Mouse (Mus musculus) cerebellum, adult (tissue): ENCODE data around the gene Aldh1l1.
A peak's percentile ranks its signal among the peaks of the same experiment; 100 is the strongest.

Experiments used
- ATAC-seq: cut with Nextera tagmentation; 2 replicates; pipeline ENCODE4 v1.9.2; 2017; ENCODE audit warnings: mild to moderate bottlenecking, moderate library complexity, mixed read lengths; ENCODE audit not compliant: insufficient number of reproducible peaks, low FRiP score, low TSS enrichment

Aldh1l1 gene

DNA sequence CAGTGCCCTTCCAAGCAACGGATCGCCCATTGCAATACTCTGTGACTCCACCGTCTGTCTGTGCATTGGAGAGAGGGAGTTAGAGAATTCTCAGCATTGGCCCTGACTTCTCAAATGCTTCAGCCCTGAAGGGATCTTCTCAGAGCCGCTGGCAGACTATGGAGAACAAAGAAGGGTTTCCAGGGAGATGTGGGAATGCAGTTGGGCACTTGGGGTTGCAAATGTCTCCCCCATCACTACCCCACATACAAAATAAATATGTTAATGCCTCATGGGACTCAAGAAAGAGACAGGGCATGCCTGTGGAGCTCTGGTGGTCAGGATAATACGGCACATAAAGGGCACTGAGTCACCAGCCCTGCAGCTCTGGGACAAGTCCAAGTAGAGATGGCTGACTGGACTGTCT is 55.1 kb downstream of the Aldh1l1 start:
- no peak for ATAC-seq

DNA sequence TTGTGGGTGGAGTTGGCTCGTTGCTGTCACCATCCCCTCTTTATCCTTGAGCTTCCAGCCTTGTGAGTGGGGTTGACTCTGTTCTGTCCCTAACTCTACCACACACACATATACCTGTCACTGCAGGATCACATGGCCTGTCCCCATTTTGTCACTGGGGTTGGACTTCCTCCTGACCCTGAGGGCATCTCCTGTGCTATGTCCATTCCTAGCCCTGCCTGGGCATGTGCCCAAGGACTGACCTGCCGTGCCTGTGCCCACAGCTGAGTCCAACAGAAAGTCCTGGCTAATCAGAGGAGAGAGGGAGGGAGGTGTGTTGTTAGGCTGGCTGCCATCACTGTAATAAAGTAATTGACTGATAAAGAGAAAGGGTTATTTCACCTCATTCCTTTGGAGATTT is 58.2 kb downstream of the Aldh1l1 start:
- ATAC-seq, result no peak

DNA sequence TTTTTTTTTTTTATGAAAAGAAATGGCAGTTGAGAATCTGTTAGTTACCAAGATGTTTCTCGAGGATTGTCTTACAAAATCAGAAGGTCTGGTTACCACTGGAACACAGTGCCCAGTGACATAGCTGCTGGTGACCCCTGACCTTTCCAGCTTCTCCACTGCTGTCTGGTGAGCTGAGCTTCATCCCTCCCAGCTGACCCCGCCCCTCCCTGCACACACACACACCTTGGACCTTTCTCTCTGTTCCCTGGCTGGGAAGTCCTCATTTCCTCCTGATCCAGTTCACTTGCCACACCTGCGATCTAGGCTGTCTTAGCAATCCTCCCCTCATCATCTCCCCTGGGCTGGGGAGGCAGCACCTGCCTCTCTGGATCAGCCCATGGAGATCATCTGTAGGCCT is 60.0 kb downstream of the Aldh1l1 start:
- no peak for ATAC-seq

DNA sequence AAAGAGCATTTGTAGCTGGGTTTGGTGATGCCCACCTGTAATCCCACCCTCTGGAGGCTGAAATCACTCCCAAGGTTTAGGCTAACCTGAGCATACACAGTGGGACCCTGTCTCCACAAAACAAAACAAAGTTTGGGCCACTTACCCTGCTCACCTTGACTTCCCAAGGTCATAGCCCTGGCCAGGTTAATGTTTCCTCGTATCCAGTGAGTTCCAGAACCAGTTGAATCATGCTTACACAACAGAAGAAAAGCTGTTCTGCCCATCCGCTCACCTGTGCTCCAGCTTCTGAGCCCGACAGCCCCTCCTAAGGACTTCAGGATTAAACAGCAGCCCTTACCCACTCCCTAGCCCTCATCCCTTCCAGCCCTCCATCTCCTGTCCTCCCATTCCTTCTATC is 60.8 kb downstream of the Aldh1l1 start:
- ATAC-seq, result no peak

DNA sequence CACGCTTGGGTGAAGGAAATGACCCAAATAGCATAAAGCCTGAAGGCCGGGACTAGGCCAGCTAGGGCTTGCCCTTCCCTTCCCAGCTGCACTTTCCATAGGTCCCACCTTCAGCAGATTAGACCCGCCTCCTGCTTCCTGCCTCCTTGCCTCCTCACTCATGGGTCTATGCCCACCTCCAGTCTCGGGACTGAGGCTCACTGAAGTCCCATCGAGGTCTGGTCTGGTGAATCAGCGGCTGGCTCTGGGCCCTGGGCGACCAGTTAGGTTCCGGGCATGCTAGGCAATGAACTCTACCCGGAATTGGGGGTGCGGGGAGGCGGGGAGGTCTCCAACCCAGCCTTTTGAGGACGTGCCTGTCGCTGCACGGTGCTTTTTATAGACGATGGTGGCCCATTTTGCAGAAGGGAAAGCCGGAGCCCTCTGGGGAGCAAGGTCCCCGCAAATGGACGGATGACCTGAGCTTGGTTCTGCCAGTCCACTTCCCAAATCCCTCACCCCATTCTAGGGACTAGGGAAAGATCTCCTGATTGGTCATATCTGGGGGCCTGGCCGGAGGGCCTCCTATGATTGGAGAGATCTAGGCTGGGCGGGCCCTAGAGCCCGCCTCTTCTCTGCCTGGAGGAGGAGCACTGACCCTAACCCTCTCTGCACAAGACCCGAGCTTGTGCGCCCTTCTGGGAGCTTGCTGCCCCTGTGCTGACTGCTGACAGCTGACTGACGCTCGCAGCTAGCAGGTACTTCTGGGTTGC is 64.1 kb downstream of the Aldh1l1 start:
- peak; percentile 59 for ATAC-seq

DNA sequence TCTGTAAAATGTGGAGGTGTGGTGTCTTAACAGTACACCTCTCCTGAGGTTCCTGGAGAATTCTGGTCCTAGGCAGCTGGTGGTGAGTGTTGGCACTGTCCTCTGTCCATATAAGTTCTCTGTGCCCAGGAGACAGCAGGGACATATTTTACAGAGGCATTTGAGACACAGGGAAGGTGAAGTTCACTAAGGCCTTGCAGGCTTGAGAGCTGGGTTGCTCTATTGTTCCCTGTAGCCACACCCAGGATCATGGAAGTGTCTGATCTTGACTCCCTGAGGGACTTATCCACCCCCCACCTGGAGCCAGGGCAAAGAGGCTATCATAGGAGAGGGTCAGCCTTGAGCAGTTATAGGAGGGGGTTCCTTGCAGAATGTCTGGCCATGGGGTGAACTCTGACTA is 65.0 kb downstream of the Aldh1l1 start:
- ATAC-seq, result no peak

DNA sequence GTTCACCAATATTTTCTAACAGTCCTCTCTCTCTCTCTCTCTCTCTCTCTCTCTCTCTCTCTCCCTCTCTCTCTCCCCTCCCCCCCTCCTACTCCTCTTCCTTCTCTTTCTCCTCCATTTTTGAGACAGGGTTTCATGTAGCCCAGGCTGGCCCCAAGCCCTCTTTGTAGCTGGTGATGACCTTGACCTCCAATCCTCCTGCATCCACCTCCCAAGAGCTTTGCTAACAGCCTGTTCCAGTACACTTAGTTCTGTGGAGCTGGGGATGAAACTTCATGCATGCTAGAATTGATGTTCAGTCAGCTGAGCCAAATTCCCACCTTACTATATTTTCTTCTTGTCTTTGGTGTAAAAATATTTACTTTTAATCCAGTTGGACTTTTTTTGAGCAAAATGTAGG is 67.0 kb downstream of the Aldh1l1 start:
- ATAC-seq, result no peak

DNA sequence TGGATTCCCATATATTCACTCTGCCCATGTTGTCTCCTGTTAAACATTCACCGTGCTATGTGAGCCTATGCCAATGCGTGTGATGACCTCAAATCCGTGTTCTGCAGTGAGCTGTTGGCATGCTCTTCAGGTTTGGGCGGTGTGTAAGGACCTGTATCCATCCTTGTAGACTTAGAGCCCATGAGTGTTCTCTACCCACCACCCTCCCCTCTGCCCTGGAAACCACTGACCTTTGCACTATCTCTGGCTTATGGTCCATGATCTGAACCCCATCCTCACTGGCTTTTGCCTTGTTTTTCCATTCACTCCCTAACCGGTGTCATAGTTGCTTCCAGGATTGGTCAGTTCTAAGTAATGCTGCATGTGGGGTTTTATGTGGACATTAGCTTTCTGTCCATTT is 67.5 kb downstream of the Aldh1l1 start:
- ATAC-seq, result no peak

DNA sequence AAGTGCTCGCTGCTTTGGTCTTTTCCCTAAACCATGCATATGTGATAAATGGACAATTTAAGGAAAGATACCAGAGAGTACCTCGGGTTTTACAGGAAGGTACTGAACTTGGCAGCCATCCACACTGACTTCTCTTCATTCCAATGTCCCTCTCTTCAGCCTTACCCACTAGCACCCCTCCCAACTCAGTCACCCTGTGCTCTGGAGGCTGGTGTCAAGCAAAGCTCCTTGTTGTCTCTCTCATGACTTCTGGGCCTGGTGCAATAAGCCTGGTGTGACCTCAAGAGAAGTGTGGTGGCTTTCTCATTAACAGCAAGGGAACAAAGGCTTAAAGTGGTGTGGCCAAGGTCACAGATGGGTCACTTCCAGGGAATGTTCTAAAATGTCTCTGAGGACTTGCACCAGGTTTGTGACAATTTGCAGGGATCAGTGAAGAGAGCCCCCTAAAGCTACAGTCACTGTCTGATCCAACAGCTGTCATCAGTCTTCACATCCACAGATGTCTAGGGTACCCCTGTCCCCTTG is 70.4 kb downstream of the Aldh1l1 start:
- ATAC-seq, result no peak

DNA sequence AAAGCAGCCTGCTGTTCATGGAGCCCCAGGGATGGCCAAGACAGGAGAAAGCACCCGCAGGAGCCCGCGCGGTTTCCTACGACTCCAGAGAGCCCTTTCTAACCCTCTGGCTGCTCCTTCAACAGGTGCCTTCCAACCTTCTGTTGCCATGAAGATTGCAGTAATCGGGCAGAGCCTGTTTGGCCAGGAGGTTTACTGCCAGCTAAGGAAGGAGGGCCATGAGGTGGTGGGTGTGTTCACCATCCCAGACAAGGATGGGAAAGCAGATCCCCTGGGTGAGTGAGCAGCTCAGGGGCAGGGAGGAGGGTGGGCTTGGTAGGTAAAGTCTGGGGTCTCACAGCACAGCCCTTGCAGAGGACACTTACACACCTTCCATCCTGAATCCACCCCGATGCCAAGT is 70.8 kb downstream of the Aldh1l1 start:
- ATAC-seq, result no peak

DNA sequence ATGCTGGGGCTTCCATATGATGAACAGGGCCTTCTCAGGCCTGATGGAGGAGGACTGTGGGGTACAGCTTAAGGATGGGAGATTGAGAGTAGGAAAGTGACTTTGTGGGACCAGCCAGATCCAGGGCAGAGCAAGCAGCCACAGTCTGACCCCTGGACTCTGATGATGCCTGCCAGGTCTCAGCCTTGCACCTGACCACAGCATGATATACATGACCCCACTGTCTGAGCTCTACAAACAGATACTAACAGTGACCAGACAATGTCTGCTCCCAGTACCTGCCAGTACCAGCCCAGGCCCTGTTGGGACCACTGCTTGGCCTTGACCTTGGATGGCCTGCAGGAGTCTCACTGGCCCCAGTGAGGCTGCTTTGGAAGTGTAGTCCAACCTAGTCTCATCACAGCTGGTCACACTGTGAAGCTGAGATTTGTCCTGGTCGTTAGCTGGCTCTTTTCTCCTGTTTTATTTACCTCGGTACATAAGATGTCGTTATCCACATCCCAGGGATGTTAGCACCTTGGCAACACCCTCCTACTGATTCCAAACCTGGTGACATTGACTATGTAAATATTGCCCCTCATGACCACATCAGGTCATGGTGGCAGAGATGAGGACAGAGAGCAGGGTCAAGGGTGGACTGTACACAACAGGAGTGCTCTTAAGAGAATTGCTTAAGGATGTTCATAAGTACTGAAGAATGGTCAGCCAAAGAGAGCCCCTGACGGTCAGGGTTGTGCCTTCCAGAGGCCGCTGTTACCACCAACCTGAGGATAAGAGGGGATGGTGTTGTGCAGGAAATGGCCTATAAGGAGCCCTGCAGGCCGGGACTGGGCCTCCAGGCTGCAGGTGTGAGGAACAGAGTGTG is 71.8 kb downstream of the Aldh1l1 start:
- no peak for ATAC-seq

DNA sequence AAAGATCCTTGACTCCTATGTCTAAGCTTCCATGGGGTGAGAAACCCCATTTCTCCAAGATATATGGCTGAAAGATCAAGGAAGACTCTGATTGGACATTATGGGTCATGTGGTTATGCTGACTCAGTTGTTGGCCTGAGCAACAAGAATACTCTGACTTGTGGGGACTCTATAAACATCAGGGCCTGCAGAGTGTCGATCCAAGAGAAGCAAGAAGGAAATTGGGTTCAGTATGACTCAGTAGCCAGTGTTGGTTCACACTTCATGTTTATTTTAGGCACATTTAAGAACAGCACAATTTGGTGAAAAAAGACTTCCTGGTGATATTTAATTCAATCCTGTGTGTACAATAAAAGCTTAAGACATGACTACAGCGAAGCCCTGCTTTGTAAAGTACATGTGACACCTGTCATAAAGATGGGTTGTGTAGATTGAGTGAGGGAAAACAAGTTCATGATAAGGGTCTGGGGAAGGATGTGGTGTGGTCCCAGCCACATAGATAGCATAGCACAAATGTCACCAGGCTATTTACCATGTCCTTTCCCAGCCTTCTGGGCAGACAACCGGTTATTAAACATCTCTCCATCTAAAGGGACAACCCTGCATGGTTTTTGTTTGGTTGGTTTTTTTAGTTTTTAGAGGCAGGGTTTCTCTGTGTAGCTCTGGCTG is 74.3 kb downstream of the Aldh1l1 start:
- ATAC-seq, result no peak

DNA sequence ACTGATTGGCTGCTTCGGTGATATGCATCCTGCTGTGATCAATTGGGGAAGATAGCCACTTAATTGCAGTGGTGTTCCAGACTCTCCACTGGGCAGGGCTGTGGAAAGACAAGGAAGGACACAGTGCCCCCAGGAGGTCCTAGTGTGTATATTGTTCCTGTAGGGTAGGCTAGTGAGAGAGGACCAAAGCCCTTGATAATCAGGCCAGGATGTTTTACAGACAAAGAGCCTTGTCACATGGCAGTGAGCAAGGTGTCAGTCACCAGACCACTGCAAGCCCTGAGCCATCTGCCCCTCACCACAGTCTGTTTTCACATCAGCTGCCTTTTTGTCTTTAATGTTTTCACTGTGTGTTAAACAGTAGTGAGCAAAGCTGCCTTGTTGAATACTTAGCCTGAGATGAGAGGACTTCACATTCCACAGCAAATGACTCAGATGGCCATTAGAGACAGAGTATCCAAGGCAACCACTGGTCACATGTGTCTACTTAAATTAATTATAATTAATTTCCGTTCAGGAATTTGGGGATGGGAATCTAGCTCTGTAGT is 75.1 kb downstream of the Aldh1l1 start:
- ATAC-seq, result no peak

DNA sequence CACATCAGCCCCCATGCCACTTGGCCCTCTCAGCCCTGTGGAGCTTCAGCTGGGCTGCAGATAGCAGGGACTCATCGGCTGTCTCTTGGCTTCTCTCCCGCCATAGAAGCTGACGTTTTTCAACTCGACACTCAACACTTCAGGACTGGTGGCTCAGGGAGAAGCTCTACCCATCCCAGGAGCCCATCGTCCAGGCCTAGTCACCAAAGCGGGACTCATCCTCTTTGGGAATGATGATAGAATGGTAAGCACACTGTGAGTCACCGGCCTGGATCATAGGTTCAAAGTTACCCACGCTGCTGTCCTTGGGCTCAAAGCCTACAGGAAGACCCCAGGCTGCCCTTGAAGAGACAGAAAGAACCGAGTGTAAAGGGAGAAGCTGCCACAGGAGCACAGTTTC is 78.0 kb downstream of the Aldh1l1 start:
- ATAC-seq, result no peak

DNA sequence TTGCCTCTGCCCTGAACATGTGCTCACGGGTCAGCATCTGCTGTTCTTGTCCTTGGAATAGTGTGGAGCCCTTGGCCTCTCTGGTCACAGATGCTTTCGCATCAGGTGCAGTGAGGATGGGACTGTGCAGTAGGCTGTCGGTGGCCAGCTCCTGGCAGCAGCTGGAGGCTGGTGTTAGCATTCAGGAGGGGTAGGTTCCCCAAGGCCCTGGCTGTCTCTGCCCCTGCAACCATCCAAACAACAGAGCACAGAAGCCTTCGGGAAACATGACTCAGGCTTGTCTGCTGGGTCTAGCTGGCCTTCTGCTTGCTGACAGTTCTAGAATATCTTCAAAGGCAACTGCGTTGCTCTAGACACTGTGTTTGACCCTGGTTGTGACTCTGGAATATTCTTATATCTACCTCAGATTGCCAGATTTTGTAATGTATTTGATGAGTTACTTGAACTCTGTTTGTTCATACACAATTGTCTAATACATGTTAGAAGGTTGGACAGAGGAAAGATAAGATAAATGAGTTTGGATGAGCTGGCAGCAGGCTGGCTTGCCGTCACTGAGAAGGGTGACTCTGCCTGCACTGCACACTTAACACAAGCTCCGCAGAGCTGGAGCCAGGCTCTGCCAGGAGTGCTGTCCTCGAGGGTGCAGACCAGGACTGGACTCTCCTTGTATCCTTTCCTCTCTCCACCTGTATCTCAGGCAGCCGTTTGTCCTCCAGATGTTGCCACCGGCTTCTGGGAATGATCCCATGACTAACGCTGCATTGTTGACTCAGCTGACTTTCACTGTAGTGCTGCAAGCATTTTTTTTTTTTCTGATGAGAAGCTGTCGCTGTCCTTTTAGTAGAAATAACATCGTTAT is 79.4 kb downstream of the Aldh1l1 start:
- no peak for ATAC-seq

DNA sequence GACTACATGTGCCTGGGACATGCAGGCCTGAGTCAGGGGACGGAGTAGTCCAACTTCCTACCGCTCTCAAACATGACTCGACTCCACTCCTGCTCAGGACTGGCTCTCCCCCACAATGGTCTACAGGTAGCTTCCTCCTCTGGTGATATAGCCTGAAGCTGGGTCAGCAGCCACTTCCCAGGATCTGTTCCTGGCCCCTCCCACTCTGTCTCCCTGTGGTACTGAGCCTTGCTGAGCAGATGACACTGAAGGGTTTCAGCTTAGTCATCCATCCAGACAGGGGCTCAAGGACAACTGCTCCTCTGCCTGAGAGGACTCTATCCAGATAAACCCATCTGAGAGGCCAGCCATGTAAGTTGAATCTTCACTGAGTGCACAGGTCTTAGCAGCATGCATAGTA is 81.3 kb downstream of the Aldh1l1 start:
- no peak for ATAC-seq

DNA sequence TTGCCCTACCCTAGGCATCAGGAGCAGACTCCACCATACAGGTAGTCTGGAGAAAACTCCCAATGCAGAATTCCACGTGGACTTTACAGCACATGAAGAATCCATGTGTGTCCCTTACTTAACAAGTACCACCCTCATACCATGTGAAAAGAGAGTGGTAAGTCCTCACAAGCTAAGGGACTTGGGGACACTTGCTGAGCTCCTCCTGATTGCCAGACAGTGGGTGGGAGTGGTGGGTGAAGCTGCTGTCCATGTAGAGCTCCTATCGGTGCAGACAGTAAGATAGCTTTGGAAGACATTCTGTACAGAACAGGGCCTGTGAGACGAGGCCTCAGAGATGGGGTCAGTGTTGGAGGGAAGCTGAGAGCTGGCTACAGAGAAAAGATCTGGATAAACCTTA is 81.7 kb downstream of the Aldh1l1 start:
- no peak for ATAC-seq

DNA sequence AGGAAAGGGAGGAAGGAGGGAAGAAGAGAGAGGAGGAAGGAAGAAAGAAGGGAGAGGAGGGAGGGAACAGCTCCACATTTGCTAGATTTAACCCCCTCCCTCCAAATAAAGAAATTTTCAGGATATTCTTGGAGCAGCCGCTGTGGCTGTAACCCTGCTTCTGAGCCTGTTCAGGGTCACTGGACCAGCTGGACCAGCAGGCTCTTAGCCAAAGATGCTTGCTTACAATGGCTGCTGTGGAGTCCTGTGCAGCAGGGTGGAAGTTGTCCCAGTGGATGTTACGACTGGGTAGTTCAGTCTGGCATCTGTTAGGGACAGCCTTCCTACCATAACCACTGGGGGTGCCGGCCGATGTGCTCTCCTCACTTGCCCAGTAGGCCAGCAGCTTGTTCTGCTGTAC is 82.5 kb downstream of the Aldh1l1 start:
- no peak for ATAC-seq

DNA sequence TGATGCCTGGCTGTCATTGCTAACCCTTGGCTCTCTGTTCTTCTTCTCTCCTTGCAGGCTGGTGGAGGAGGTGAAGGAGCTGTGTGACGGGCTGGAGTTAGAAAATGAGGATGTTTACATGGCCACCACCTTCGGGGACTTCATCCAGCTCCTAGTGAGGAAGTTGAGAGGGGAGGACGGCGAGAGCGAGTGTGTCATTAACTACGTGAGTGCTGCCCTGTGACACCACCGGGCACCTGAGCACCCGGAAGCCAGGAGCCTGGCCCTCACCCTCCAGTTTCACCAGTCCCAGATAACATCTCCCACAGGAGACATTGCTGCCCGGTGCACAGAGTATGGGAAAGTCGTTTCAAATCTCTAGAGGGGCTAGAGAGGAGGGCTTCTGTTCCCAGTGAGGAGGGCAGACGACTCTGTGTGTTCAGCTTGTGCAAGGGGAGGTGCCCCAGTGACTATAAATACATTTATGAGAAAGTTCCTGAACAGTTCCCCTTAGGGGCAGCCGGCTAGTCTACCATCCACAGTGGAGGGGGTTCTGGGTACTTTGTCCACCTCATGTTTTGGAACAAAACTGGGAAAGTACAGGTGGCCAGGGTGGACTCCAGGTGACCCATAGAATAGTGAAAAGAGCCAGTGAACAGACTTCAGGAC is 83.6 kb downstream of the Aldh1l1 start:
- ATAC-seq, result no peak
